Mouse (Mus musculus): ENCODE data around the gene Atp13a4. TPM values are rescaled to one million over a fixed set of nuclear protein-coding genes. Genes with fewer than 3 reads are reported as not detected.

The Atp13a4 gene
- not detected in 2 replicates for polyA plus RNA-seq (2016; fragmentation: Nextera tagmentation; extraction: Ambion mirVana)

DNA sequence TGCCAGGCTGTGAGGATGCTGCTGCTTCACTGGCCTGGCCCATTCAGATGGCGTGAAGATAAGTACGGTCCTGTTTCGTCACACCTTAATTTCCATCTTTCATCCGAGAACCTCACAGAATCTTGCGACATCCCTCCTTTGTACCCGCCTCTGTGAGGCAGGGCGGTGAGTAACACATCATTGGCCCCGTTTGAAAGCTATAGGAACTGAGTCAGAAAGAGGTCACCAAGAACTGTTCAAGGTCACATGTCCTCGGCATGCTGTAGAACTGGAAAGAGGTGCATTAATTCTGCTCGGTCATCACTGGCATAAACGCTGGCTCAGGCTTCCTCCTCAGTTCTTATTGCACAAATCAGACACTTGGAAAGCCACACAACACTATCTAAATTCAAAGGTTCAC lies at the start of gene Atp13a4:
Gene Atp13a4, minus strand, starts transcription at position 36 of the 400 bp plus-strand sequence.
- DNase-seq (ENCODE audit: low spot score), result no peak
- H3K27ac ChIP-seq, result no peak within 1 kb of the TSS
- WGBS, result 80% methylated on average over 11 of the region's 11 CpGs
- no peaks in the 10 kb centered on the region for H3K4me1 ChIP-seq
- H3K36me3 ChIP-seq, result no peaks in the 10 kb centered on the region
- no peaks in the 10 kb centered on the region for H3K9me3 ChIP-seq (replicated peaks)
- no peaks in the 10 kb centered on the region for H3K27me3 ChIP-seq (ENCODE audit: low read depth, poor library complexity, severe bottlenecking)
- no peak within 1 kb of the TSS for H3K4me3 ChIP-seq

DNA sequence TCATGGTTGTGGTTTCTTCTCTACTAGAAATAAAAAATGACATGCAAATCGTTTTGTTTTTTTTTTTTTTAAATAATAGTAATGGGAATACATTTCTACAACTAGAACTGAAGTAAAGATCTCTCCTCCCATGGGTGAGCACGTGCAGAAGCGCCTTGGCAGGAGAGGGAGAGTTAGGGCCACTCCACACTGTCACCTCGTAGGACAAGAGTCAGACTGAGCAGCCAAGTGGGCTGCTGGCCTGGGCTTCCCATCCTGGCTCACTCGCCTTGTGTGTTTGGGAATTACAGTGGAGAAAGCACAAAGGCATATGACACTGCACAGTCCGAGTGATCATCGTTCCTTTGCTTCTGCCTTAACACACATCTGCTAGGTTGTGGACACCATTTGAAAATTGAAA lies 47.5 kb upstream of the Atp13a4 start:
- no peak overlapping the region for H3K4me3 ChIP-seq
- H3K4me1 ChIP-seq, result no peaks in the 10 kb centered on the region
- no peaks in the 10 kb centered on the region for H3K9me3 ChIP-seq (replicated peaks)
- no peaks in the 10 kb centered on the region for H3K27me3 ChIP-seq (ENCODE audit: low read depth, poor library complexity, severe bottlenecking)
- no peak for DNase-seq (ENCODE audit: low spot score)
- no peak overlapping the region for H3K27ac ChIP-seq
- WGBS, result 84% methylated on average over 7 of the region's 7 CpGs
- H3K36me3 ChIP-seq, result peaks cover 74% of the 10 kb centered on the region

DNA sequence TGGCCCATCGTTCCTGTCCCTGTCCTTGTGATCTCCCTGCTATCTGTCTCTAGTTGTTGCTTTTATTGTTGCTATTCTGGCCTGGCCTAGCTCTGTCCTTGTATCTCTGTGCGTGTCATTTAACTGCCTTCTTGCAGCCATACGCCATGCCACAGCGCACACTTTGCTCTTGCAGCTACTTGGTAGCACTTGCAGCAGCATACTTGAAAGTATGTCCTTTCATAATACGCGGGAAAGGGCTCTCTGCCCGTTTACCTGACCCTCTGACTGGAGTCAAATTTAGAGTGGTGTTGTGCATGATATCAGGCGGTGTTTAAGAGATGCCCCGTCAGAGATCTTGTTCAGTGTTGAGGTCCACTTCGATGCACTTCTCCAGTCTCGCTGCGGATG lies 35.1 kb upstream of the Atp13a4 start:
- Histone ChIP-seq H3K36me3 (peaks cover 2% of the 10 kb centered on the region; the same call in 1 of the 2 replicates), H3K9me3 (replicated peaks) (no peaks in the 10 kb centered on the region), H3K4me1 (peaks cover 10% of the 10 kb centered on the region), H3K27me3 (ENCODE audit: low read depth, poor library complexity, severe bottlenecking) (no peaks in the 10 kb centered on the region), H3K27ac (peak overlapping the region; percentile 89), H3K4me3 (peak overlapping the region; percentile 79)
- DNase-seq (ENCODE audit: low spot score), result no peak
- WGBS, result 10% methylated on average over 12 of the region's 12 CpGs

DNA sequence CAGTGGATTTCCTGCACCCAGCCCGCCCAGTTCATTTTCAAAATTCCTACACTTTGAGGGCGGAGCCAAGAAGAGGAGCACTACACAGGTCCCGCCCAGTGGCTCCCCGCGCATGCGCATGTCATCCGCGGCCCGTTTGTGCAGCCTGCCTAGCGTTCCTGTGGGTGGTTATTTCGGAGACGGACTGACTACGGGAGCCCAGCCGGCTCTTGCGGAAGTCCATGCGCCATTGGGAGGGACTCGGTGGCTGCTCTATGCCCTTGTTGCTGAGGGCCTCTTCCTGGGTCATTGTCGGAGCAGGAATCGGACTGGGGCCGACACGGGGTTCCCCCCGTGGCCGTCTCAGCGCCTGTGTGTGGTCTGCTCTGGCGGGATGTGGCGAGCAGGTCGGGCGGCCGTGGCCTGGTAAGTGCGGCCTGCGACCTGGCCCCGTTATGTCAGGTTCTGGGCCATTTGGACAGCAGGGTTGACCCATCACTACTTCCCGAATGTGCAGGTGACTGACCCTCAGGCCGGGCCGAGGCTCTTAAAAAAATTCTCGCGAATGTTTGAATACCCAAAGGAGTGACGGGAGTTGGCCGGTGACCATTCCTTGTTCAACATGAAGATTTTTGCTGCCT lies 34.6 kb upstream of the Atp13a4 start, which contains the start of gene Opa1:
Gene Opa1, plus strand, starts transcription at position 168 of the 620 bp plus-strand sequence.
- Histone ChIP-seq H3K36me3 (no peaks in the 10 kb centered on the region), H3K27me3 (ENCODE audit: low read depth, poor library complexity, severe bottlenecking) (no peaks in the 10 kb centered on the region), H3K4me3 (peak within 1 kb of the TSS; percentile 79), H3K27ac (peak within 1 kb of the TSS; percentile 89), H3K4me1 (peaks cover 10% of the 10 kb centered on the region), H3K9me3 (replicated peaks) (no peaks in the 10 kb centered on the region)
- peak; percentile 99 for DNase-seq (ENCODE audit: low spot score)
- WGBS, result under 1% methylated on average over 39 of the region's 39 CpGs

DNA sequence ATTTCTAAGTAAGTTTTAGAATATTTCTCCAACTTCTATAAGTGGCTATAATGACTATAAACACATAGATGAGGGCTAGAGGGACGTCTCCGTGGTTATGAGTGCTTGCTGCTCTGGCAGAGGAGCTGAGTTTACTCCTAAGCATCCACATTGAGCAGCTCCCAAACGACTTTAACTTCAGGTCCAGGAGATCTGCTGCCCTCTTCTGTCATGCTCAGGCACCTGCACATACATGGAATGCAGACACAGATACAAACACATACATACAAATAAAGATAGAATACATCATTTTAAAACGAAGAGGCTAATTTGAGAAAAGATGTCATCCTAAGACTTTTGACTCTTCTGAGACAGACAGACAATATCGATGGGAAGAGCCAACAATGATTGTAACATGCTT lies 31.0 kb upstream of the Atp13a4 start:
- Histone ChIP-seq H3K9me3 (replicated peaks) (no peaks in the 10 kb centered on the region), H3K27me3 (ENCODE audit: low read depth, poor library complexity, severe bottlenecking) (no peaks in the 10 kb centered on the region), H3K4me1 (peaks cover 9% of the 10 kb centered on the region), H3K36me3 (no peaks in the 10 kb centered on the region), H3K4me3 (no peak overlapping the region), H3K27ac (no peak overlapping the region)
- DNase-seq (ENCODE audit: low spot score), result no peak
- WGBS, result 15% methylated on average over 5 of the region's 5 CpGs

DNA sequence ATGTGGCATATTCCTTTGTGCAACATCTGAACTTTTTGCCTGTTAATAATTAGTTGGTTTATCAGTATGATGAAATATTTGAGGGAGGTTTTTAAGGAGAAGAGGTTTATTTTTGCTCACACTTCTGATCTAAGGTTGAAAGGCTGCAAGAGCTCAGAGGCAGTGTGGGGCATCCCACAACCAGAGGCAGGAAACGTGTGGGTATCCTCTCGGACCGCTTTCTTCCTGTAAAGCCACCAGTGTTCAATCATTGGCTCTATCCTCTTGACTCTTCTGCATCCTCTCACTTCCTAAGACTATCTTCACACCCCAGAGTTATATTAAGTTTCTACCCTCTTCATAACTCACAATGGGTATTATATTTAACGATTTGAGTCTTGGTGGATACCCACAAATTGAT lies 29.3 kb upstream of the Atp13a4 start:
- H3K4me3 ChIP-seq, result no peak overlapping the region
- H3K27me3 ChIP-seq (ENCODE audit: low read depth, poor library complexity, severe bottlenecking), result no peaks in the 10 kb centered on the region
- H3K4me1 ChIP-seq, result no peaks in the 10 kb centered on the region
- 76% methylated on average over 4 of the region's 4 CpGs for WGBS
- no peak overlapping the region for H3K27ac ChIP-seq
- DNase-seq (ENCODE audit: low spot score), result no peak
- no peaks in the 10 kb centered on the region for H3K9me3 ChIP-seq (replicated peaks)
- no peaks in the 10 kb centered on the region for H3K36me3 ChIP-seq

DNA sequence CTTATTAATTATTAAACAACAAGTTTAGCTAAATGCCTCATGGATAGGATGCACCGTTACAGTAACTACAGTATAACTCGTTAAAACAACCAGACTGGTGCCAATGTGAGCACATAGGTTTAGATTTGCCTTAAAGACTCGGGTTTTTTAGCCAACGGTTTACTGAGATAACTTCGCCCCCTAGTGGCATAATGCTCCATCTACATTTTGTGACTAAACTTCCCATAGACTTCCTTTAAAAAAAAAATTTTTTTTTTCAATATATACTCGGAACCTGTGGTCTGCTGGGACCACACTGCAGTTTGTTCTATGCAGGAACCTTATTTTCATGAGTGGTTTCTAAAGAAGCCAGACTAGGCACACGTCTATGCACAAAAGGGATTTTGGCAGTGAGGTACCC lies 16.2 kb upstream of the Atp13a4 start:
- DNase-seq (ENCODE audit: low spot score), result no peak

DNA sequence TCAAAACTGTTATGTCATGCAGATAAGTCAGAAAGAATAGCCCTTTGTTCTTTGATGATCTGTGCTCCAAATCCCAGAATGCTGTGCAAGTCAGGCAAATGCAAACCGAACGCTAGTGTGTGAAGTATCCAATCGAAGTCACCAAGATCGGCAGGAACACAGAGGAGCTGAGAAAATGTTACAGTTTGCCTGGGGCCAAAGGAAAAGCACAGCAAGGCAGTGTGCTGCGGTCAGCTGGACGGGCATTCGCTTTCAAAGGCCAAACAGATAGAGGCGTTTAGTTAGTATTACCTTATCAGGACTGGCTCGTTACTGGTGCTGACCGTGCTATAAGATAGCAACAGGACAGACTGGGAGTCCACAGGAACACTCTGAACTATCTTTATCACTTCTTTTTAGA lies 15.8 kb upstream of the Atp13a4 start:
- 67% methylated on average over 10 of the region's 10 CpGs for WGBS
- no peak overlapping the region for H3K4me3 ChIP-seq
- H3K27ac ChIP-seq, result no peak overlapping the region
- no peaks in the 10 kb centered on the region for H3K27me3 ChIP-seq (ENCODE audit: low read depth, poor library complexity, severe bottlenecking)
- no peak for DNase-seq (ENCODE audit: low spot score)
- no peaks in the 10 kb centered on the region for H3K4me1 ChIP-seq
- H3K9me3 ChIP-seq (replicated peaks), result no peaks in the 10 kb centered on the region
- H3K36me3 ChIP-seq, result no peaks in the 10 kb centered on the region

More for the DNA sequence above, 16.2 kb upstream of the Atp13a4 start:
- Histone ChIP-seq H3K4me3 (no peak overlapping the region), H3K27me3 (ENCODE audit: low read depth, poor library complexity, severe bottlenecking) (no peaks in the 10 kb centered on the region), H3K4me1 (no peaks in the 10 kb centered on the region), H3K27ac (no peak overlapping the region), H3K36me3 (no peaks in the 10 kb centered on the region), H3K9me3 (replicated peaks) (no peaks in the 10 kb centered on the region)
- 12% methylated on average over 7 of the region's 7 CpGs for WGBS

DNA sequence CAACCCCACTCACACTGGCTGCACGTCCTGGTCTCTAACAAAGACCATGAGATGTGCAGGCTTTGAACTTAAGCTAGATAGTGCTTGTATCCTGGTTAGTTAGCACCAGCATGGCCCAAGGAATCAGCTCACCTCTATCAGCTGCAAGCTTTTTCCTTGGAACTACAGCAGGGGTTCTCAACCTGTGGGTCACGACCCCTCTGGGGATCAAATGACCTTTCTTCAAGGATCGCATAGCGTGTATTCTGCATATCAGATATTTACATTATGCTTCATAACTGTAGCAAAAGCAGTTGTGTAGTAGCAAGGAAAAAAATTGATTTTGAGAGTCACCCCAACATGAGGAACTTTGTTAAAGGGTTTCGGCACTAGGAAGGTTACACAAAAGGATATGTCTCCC lies 15.0 kb upstream of the Atp13a4 start:
- Histone ChIP-seq H3K36me3 (no peaks in the 10 kb centered on the region), H3K27ac (no peak overlapping the region), H3K4me1 (no peaks in the 10 kb centered on the region), H3K4me3 (no peak overlapping the region), H3K27me3 (ENCODE audit: low read depth, poor library complexity, severe bottlenecking) (no peaks in the 10 kb centered on the region), H3K9me3 (replicated peaks) (no peaks in the 10 kb centered on the region)
- 83% methylated on average over 5 of the region's 5 CpGs for WGBS
- DNase-seq (ENCODE audit: low spot score), result no peak

DNA sequence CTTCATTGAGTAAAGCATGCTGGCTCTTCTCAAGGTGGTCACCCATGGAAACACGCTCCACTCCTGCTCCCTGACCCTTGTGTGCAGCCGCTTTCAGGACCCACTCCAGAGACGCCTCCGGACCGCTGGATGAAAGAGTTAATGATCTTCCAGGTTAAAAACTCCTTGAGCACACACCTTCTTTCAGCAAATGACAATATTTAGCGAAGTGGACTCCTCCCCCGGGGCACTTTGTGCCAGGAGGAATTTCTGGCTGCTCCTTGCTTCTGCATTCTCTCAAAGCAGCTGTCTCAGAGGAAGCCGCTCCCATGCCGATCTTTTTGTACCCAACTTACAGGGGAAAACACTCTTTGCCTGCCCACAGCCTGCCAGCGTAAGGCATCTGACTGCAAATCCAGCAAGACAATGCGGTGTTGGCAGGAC lies 3.4 kb downstream of the Atp13a4 start:
- no peaks in the 10 kb centered on the region for H3K4me1 ChIP-seq
- H3K36me3 ChIP-seq, result no peaks in the 10 kb centered on the region
- no peaks in the 10 kb centered on the region for H3K9me3 ChIP-seq (replicated peaks)
- DNase-seq (ENCODE audit: low spot score), result no peak
- WGBS, result 84% methylated on average over 11 of the region's 11 CpGs
- H3K27ac ChIP-seq, result no peak overlapping the region
- no peak overlapping the region for H3K4me3 ChIP-seq
- no peaks in the 10 kb centered on the region for H3K27me3 ChIP-seq (ENCODE audit: low read depth, poor library complexity, severe bottlenecking)

DNA sequence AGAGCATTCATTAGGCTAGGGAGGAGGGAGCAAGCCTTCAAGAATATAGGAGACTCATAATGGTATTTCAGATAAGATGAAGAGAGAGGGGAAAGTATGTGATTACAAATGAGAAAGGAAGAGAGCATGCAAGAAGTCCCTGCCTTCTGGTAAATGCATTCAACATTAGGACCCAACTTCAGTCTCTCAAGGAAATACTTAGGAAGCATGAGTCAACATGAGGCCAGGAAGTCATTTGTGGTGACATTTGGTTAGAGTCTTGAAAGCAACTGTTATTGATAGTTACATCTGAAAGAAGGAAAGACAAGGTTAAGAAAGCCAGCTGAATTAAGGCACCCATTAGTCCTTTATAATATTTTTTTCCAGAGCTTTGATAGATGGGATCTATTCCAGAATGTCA lies 4.8 kb downstream of the Atp13a4 start:
- DNase-seq (ENCODE audit: low spot score), result no peak
- Histone ChIP-seq H3K9me3 (replicated peaks) (no peaks in the 10 kb centered on the region), H3K4me1 (no peaks in the 10 kb centered on the region), H3K27me3 (ENCODE audit: low read depth, poor library complexity, severe bottlenecking) (no peaks in the 10 kb centered on the region), H3K27ac (no peak overlapping the region), H3K36me3 (no peaks in the 10 kb centered on the region), H3K4me3 (no peak overlapping the region)

DNA sequence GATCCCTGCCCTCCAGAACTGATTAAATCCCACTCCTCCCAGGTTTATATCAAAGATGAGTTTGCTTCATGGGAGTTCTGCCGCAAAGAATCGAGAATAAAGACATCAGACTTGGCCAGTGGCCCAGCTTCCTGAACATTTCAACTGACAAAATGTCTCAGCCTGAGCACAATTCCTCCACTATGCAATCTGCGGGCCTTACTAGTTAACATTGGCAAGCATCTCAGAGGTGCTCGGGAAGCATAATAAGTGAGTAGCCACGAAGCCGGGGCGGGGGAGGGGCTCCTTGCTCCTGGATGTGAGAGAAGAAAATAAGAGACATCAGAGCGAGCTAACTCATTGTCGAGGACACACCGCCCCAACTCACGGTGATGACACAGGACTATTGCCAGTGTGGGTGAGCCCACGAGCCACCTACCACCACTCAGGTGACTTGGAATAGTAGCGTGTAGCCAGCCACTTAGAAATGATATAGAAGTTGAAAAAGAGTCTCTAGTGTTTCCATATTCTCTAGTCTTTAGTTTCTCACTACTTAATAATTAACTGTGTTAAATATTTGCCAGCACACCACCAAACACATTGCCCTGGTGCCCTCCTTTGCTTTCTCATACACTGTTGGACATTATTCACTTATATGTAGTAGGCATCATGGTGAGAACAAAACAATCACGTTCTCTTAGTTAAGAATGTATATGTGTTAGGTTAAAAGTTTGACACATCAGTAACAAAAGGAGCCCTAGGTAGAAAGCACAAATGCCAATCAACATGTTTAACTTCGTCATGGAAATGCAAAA lies 8.1 kb downstream of the Atp13a4 start:
- H3K4me3 ChIP-seq, result no peak overlapping the region
- H3K27ac ChIP-seq, result no peak overlapping the region
- no peaks in the 10 kb centered on the region for H3K27me3 ChIP-seq (ENCODE audit: low read depth, poor library complexity, severe bottlenecking)
- no peak for DNase-seq (ENCODE audit: low spot score)
- no peaks in the 10 kb centered on the region for H3K36me3 ChIP-seq
- H3K4me1 ChIP-seq, result no peaks in the 10 kb centered on the region
- H3K9me3 ChIP-seq (replicated peaks), result no peaks in the 10 kb centered on the region
- WGBS, result 87% methylated on average over 15 of the region's 15 CpGs

DNA sequence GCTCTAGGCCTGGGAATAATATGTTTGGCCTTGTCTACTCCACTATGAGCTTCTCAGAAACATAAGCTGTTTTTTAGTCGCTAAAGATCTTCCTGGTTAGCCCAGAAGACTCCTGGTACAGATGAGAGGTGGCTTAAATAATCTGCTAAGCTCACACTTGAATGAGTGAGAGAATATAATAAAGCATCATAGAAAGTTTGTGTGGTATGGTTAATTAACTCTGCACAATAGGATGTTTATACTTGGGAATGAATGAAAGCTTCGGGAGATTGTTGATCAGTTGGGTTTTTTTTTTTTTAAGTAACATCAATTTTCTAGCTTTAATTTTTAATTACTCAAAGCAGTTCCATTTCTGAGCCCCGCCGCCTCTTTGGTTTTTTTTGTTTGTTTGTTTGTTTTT lies 8.8 kb downstream of the Atp13a4 start:
- Histone ChIP-seq H3K9me3 (replicated peaks) (no peaks in the 10 kb centered on the region), H3K27me3 (ENCODE audit: low read depth, poor library complexity, severe bottlenecking) (no peaks in the 10 kb centered on the region), H3K4me3 (no peak overlapping the region), H3K36me3 (no peaks in the 10 kb centered on the region), H3K4me1 (no peaks in the 10 kb centered on the region), H3K27ac (no peak overlapping the region)
- no peak for DNase-seq (ENCODE audit: low spot score)
- 91% methylated on average over 4 of the region's 4 CpGs for WGBS

Measured in limb, embryonic 10.5 days (tissue).